Mouse (Mus musculus) MEL (cell line): ENCODE data around the gene A130010J15Rik. TPM values are rescaled to one million over a fixed set of nuclear protein-coding genes. Genes with fewer than 3 reads are reported as not detected.

Experiments used
- DNase-seq: peaks from one replicate; pipeline ENCODE4 v3.0.0; 2011; ENCODE audit warnings: low read depth, low spot score
- H3K27ac ChIP-seq: 2 replicates; pipeline ENCODE4 v1.5.1; 2012; ENCODE audit warnings: low read depth, mild to moderate bottlenecking, control low read depth, low read length, moderate library complexity; ENCODE audit not compliant: control insufficient read depth
- H3K27me3 ChIP-seq, 2 experiments: fragments of 150-350 bp in 1 of 2; sonication (generic) in 1 of 2; 2 replicates each; pipeline ENCODE4 v1.6.1; 2012; ENCODE audit warnings: low read length in 2 of 2, mild to moderate bottlenecking in 2 of 2, improper control_type of control experiment in 1 of 2, moderate library complexity in 1 of 2; ENCODE audit not compliant: insufficient read depth in 2 of 2, control insufficient read depth in 1 of 2
- H3K36me3 ChIP-seq, 2 experiments: 2 replicates each; pipeline ENCODE4 v1.6.1; 2012 to 2014; ENCODE audit warnings: low read length in 2 of 2, improper control_type of control experiment in 1 of 2, inconsistent platforms in 1 of 2, mild to moderate bottlenecking in 1 of 2; ENCODE audit not compliant: insufficient read depth in 2 of 2, control insufficient read depth in 1 of 2
- H3K4me1 ChIP-seq, 2 experiments: fragments of 150-350 bp in 1 of 2; sonication (generic) in 1 of 2; 2 replicates each; pipeline ENCODE4 v1.6.1; 2012; ENCODE audit warnings: low read length in 2 of 2, improper control_type of control experiment in 1 of 2, mild to moderate bottlenecking in 1 of 2; ENCODE audit not compliant: insufficient read depth in 2 of 2, control insufficient read depth in 1 of 2
- H3K4me3 ChIP-seq, 2 experiments: fragments of 150-350 bp in 1 of 2; sonication (generic) in 1 of 2; 2 replicates each; pipeline ENCODE4 v1.5.1; 2012; ENCODE audit warnings: low read depth in 2 of 2, low read length in 2 of 2, mild to moderate bottlenecking in 2 of 2, moderate library complexity in 2 of 2, control low read depth in 1 of 2, improper control_type of control experiment in 1 of 2; ENCODE audit not compliant: control insufficient read depth in 1 of 2, insufficient read depth in 1 of 2
- H3K79me2 ChIP-seq: 2 replicates; pipeline ENCODE4 v1.6.1; 2012; ENCODE audit warnings: mild to moderate bottlenecking, low read length, moderate library complexity; ENCODE audit not compliant: control insufficient read depth, poor library complexity, insufficient read depth
- H3K9ac ChIP-seq: 2 replicates; pipeline ENCODE4 v1.6.1; 2012; ENCODE audit warnings: low read depth, mild to moderate bottlenecking, control low read depth, low read length, moderate library complexity; ENCODE audit not compliant: control insufficient read depth, poor library complexity, severe bottlenecking
- H3K9me3 ChIP-seq: fragments of 150-350 bp; sonication (generic); replicated peaks from 2 replicates; pipeline ENCODE4 v1.6.1; 2012; ENCODE audit warnings: mild to moderate bottlenecking, low read length, improper control_type of control experiment, moderate library complexity; ENCODE audit not compliant: insufficient read depth
- BHLHE40 ChIP-seq: IDR thresholded peaks from 2 replicates; pipeline ENCODE4 v1.6.1; 2012; ENCODE audit warnings: low read depth, mild to moderate bottlenecking, inconsistent platforms, low read length, improper control_type of control experiment, borderline replicate concordance
- CHD1 ChIP-seq: IDR thresholded peaks from 2 replicates; pipeline ENCODE4 v1.6.1; 2012; ENCODE audit warnings: low read depth, mild to moderate bottlenecking, inconsistent platforms, low read length, improper control_type of control experiment
- CHD2 ChIP-seq: IDR thresholded peaks from 2 replicates; pipeline ENCODE4 v1.6.1; 2011; ENCODE audit warnings: low read length, improper control_type of control experiment
- CTCF ChIP-seq, 3 experiments: IDR thresholded peaks in 2 of 3; conservative IDR thresholded peaks in 1 of 3; 2 replicates each; pipeline ENCODE4 v1.5.1; 2011 to 2012; ENCODE audit warnings: low read length in 3 of 3, low read depth in 2 of 3, mild to moderate bottlenecking in 2 of 3, improper control_type of control experiment in 1 of 3, inconsistent platforms in 1 of 3, mixed read lengths in 1 of 3, moderate library complexity in 1 of 3; ENCODE audit not compliant: control insufficient read depth in 1 of 3, insufficient read depth in 1 of 3, poor library complexity in 1 of 3, severe bottlenecking in 1 of 3
- E2F4 ChIP-seq: IDR thresholded peaks from 2 replicates; pipeline ENCODE4 v1.6.1; 2011; ENCODE audit warnings: low read depth, low read length, improper control_type of control experiment, borderline replicate concordance
- EP300 ChIP-seq, 2 experiments: IDR thresholded peaks; 2 replicates each; pipeline ENCODE4 v1.6.1; 2011; ENCODE audit warnings: improper control_type of control experiment in 2 of 2, low read length in 2 of 2, low read depth in 1 of 2, mild to moderate bottlenecking in 1 of 2
- ETS1 ChIP-seq: IDR thresholded peaks from 2 replicates; pipeline ENCODE4 v1.6.1; 2012; ENCODE audit warnings: low read depth, mild to moderate bottlenecking, inconsistent platforms, low read length, improper control_type of control experiment, moderate library complexity
- HCFC1 ChIP-seq: IDR thresholded peaks from 2 replicates; pipeline ENCODE4 v1.6.1; 2012; ENCODE audit warnings: low read depth, mild to moderate bottlenecking, inconsistent platforms, low read length, improper control_type of control experiment, moderate library complexity
- JUND ChIP-seq: IDR thresholded peaks from 2 replicates; pipeline ENCODE4 v1.6.1; 2011; ENCODE audit warnings: low read depth, mild to moderate bottlenecking, improper control_type of control experiment, low read length
- KAT2A ChIP-seq: conservative IDR thresholded peaks from 2 replicates; pipeline ENCODE4 v1.6.1; 2012; ENCODE audit warnings: low read depth, low read length, improper control_type of control experiment, inconsistent platforms
- MAX ChIP-seq: IDR thresholded peaks from 2 replicates; pipeline ENCODE4 v1.6.1; 2011; ENCODE audit warnings: low read length, improper control_type of control experiment
- MEF2A ChIP-seq: IDR thresholded peaks from 2 replicates; pipeline ENCODE4 v1.6.1; 2014; ENCODE audit warnings: low read depth, mild to moderate bottlenecking, inconsistent platforms, low read length, improper control_type of control experiment; ENCODE audit not compliant: poor library complexity, insufficient replicate concordance, severe bottlenecking; ENCODE audit errors: extremely low read depth
- MYC ChIP-seq: IDR thresholded peaks from 2 replicates; pipeline ENCODE4 v1.6.1; 2011; ENCODE audit warnings: low read depth, mild to moderate bottlenecking, low read length, improper control_type of control experiment, moderate library complexity
- NRF1 ChIP-seq: IDR thresholded peaks from 2 replicates; pipeline ENCODE4 v1.6.1; 2014; ENCODE audit warnings: low read depth, mild to moderate bottlenecking, inconsistent platforms, low read length, improper control_type of control experiment, moderate library complexity; ENCODE audit not compliant: poor library complexity, insufficient read depth, severe bottlenecking
- POLR2A ChIP-seq, 2 experiments: IDR thresholded peaks; 2 replicates each; pipeline ENCODE4 v1.6.1; 2011 to 2012; ENCODE audit warnings: low read length in 2 of 2, mild to moderate bottlenecking in 2 of 2, control low read depth in 1 of 2, improper control_type of control experiment in 1 of 2, low read depth in 1 of 2, moderate library complexity in 1 of 2; ENCODE audit not compliant: control insufficient read depth in 1 of 2, insufficient read depth in 1 of 2, poor library complexity in 1 of 2
- POLR2AphosphoS2 ChIP-seq: IDR thresholded peaks from 2 replicates; pipeline ENCODE4 v1.6.1; 2011; ENCODE audit warnings: low read length, improper control_type of control experiment
- RAD21 ChIP-seq: IDR thresholded peaks from 2 replicates; pipeline ENCODE4 v1.6.1; 2011; ENCODE audit warnings: mild to moderate bottlenecking, low read depth, low read length, improper control_type of control experiment
- TBP ChIP-seq: IDR thresholded peaks from 2 replicates; pipeline ENCODE4 v1.8.0; 2011; ENCODE audit warnings: low read depth, low read length, improper control_type of control experiment
- UBTF ChIP-seq: IDR thresholded peaks from 2 replicates; pipeline ENCODE4 v1.6.1; 2012; ENCODE audit warnings: low read depth, mild to moderate bottlenecking, inconsistent platforms, low read length, improper control_type of control experiment, moderate library complexity, borderline replicate concordance; ENCODE audit not compliant: insufficient read depth
- USF1 ChIP-seq: IDR thresholded peaks from 2 replicates; pipeline ENCODE4 v1.6.1; 2014; ENCODE audit warnings: low read depth, mild to moderate bottlenecking, inconsistent platforms, low read length, improper control_type of control experiment, moderate library complexity
- USF2 ChIP-seq, 2 experiments: IDR thresholded peaks; 2 replicates each; pipeline ENCODE4 v1.6.1; 2011 to 2012; ENCODE audit warnings: improper control_type of control experiment in 2 of 2, low read length in 2 of 2, borderline replicate concordance in 1 of 2, inconsistent platforms in 1 of 2, low read depth in 1 of 2, mild to moderate bottlenecking in 1 of 2; ENCODE audit not compliant: insufficient read depth in 1 of 2
- ZKSCAN1 ChIP-seq: IDR thresholded peaks from 2 replicates; pipeline ENCODE4 v1.6.1; 2012; ENCODE audit warnings: low read depth, mild to moderate bottlenecking, inconsistent platforms, low read length, improper control_type of control experiment, moderate library complexity
- ZMIZ1 ChIP-seq: IDR thresholded peaks from 2 replicates; pipeline ENCODE4 v1.6.1; 2012; ENCODE audit warnings: low read depth, mild to moderate bottlenecking, inconsistent platforms, low read length, improper control_type of control experiment, moderate library complexity
- polyA plus RNA-seq, 2 experiments: library from polyadenylated mRNA; stranded (reverse) in 1 of 2; unstranded in 1 of 2; fragments of >175 nt in 1 of 2; fragments of >200 nt in 1 of 2; gene quantifications; 2 replicates each; pipeline versions ENCODE4 v1.2.1 to v1.2.4; 2012; ENCODE audit warnings: low replicate concordance in 2 of 2, low read depth in 1 of 2; ENCODE audit not compliant: insufficient read length in 2 of 2, insufficient read depth in 1 of 2, missing spikeins in 1 of 2
- total RNA-seq: library from RNA; depleted of rRNA; stranded (reverse); fragments of 300-350 nt; gene quantifications from 2 replicates; pipeline ENCODE4 v1.2.3, GENCODE M21; 2012

Gene A130010J15Rik
- total and polyA plus RNA-seq, 3 experiments: 5.8 to 13.2 TPM; not detected in 1

DNA sequence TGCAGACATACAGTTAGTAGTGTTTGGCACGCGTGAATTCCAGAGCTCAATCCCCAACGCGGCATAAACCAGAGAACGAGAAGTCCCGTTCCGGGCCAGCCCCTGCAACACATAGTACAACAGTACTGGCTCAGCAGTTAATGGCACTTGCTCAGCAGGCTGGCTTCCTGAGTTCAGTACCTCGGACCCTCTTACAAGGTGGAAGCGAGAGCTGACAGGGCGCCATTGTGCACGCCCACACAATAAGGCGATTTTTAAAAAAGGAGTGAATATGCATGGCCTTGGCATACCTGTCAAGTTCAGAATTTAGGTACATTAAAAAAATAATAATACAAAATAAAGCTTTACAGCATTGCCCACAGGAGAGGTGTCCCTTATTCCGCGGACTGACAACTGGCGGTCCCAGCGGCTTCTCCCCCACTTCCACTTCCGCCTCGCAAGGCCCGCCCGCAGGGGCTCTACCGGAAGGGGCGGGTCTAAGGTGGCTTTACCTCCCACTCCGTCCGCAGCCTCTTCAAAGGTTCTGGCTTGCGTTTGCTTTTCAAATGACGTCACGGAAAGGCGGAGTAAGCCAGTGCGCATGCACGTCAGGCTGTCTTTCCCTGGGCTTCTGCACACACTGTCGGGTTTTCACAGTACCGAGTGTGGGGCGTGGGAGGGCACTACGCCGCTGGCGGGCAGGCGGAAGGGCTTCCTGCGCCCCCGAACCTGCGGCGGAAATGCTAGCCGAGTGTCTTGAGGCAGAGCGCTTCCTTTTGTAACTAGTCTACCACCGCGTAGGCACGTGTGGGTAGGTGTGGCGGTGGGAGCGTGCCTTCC is 5.4 kb downstream of the A130010J15Rik start (continued):
- no peak; the same call in 1 of the 2 replicates for TF ChIP-seq KAT2A
- peak; percentile 75 for TF ChIP-seq MAX
- TF ChIP-seq ETS1: peak; percentile 62
- TF ChIP-seq POLR2AphosphoS2: peak; percentile 91
- TF ChIP-seq HCFC1: peak; percentile 79
- peak; percentile 89 for TF ChIP-seq BHLHE40
- peak in 1 of 2 experiments; percentile 37; a peak in 1 of 4 replicates for TF ChIP-seq EP300 (IDR thresholded peaks at IDR 0.05; ENCODE audit: low read depth in 1 of 2, low read length in 2 of 2)
- TF ChIP-seq ZKSCAN1: no peak

DNA sequence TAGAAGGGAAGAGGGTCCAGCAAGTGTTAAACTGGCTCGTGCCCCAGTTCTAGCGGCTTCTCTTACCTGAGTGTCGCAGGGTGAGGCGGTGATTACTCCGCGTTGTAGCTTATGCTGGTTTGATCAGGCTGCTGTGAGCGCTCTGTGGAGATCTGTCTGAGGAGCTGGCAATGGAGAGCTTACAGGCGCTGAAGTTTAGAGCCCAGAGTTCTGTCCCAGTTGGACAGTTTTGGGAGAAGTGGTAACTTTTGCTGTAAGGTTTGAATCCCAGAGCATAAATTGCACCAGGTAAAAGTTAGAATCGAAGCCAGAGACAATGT is 5.9 kb downstream of the A130010J15Rik start:
- H3K36me3 ChIP-seq: peaks cover 0 to 45% of the 10 kb centered on the region in 2 experiments; a peak in 2 of 4 replicates
- no peaks in the 10 kb centered on the region for H3K27me3 ChIP-seq
- H3K79me2 ChIP-seq: peaks cover 14% of the 10 kb centered on the region
- no peaks in the 10 kb centered on the region for H3K9me3 ChIP-seq
- peaks cover 9 to 41% of the 10 kb centered on the region in 2 experiments for H3K4me1 ChIP-seq
- H3K27ac ChIP-seq: peak overlapping the region; percentile 82
- peak overlapping the region; percentile 66 to 81 for H3K4me3 ChIP-seq
- peak overlapping the region; percentile 84 for H3K9ac ChIP-seq
- no peak for DNase-seq
- no peak for TF ChIP-seq CTCF (IDR thresholded peaks at IDR 0.05 in 2 of 3, conservative IDR thresholded peaks at IDR 0.05 in 1 of 3; ENCODE audit: control insufficient read depth in 1 of 3, insufficient read depth in 1 of 3, low read depth in 2 of 3, low read length in 3 of 3, poor library complexity in 1 of 3, severe bottlenecking in 1 of 3)
- peak in 1 of 2 experiments; percentile 5; a peak in 2 of 4 replicates for TF ChIP-seq POLR2A (IDR thresholded peaks at IDR 0.05; ENCODE audit: control insufficient read depth in 1 of 2, insufficient read depth in 1 of 2, low read depth in 1 of 2, low read length in 2 of 2, poor library complexity in 1 of 2)
- no peak for TF ChIP-seq UBTF
- no peak for TF ChIP-seq USF1
- no peak for TF ChIP-seq RAD21
- peak; percentile 41; the same call in 1 of the 2 replicates for TF ChIP-seq TBP
- no peak for TF ChIP-seq ZMIZ1

DNA sequence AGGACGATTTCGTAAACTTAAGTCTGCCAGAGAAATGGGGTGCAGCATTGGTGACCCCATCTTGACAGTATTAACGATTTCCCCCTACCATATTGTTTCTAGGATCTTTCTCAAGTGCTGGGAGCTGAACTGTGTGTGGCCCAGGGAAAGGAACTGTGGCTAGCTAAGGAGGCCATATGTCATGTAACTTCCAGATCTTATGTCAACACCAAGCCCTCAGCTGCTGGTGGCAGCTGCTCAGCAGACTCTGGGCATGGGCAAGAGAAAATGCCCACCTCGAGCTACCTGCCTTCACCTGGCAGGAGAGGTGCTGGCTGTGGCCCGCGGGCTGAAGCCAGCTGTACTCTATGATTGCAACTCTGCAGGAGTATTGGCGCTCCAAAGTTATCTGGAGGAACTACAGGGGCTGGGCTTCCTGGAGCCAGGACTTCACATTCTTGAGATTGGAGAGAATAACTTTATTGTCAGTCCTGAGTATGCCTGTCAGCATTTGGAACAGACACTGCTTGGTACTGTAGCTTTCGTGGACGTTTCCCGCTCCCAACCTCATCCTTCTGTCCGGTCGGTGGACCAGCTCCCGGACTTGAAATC is 6.4 kb downstream of the A130010J15Rik start:
- Histone ChIP-seq H3K4me3 (peak overlapping the region; percentile 66 to 81), H3K36me3 (peaks cover 0 to 45% of the 10 kb centered on the region in 2 experiments; a peak in 2 of 4 replicates), H3K79me2 (peaks cover 14% of the 10 kb centered on the region), H3K27me3 (no peaks in the 10 kb centered on the region), H3K9ac (peak overlapping the region; percentile 84), H3K27ac (peak overlapping the region; percentile 82), H3K4me1 (peaks cover 9 to 41% of the 10 kb centered on the region in 2 experiments), H3K9me3 (no peaks in the 10 kb centered on the region)
- peak; percentile 36 for DNase-seq
- TF ChIP-seq HCFC1 (no peak), NRF1 (no peak), E2F4 (no peak), ZKSCAN1 (no peak), MEF2A (no peak), KAT2A (no peak), CHD1 (no peak), USF2 (IDR thresholded peaks at IDR 0.05; ENCODE audit: borderline replicate concordance in 1 of 2, insufficient read depth in 1 of 2, low read depth in 1 of 2, low read length in 2 of 2) (no peak), POLR2AphosphoS2 (no peak), MYC (no peak), JUND (no peak), CHD2 (no peak)
